Mouse (Mus musculus) ovary, postnatal 14 days (tissue): ENCODE data around the gene Ttc39a.
A peak's percentile ranks its signal among the peaks of the same experiment; 100 is the strongest.
"Not testable (repeated sequence)": the region's sequence is repeated elsewhere in the genome, so short reads cannot be mapped to it uniquely, and the experiment has no call there.

Experiments used
- DNase-seq: peaks from one replicate; pipeline ENCODE4 v3.0.0; 2022; ENCODE audit warnings: low spot score

The Ttc39a gene

DNA sequence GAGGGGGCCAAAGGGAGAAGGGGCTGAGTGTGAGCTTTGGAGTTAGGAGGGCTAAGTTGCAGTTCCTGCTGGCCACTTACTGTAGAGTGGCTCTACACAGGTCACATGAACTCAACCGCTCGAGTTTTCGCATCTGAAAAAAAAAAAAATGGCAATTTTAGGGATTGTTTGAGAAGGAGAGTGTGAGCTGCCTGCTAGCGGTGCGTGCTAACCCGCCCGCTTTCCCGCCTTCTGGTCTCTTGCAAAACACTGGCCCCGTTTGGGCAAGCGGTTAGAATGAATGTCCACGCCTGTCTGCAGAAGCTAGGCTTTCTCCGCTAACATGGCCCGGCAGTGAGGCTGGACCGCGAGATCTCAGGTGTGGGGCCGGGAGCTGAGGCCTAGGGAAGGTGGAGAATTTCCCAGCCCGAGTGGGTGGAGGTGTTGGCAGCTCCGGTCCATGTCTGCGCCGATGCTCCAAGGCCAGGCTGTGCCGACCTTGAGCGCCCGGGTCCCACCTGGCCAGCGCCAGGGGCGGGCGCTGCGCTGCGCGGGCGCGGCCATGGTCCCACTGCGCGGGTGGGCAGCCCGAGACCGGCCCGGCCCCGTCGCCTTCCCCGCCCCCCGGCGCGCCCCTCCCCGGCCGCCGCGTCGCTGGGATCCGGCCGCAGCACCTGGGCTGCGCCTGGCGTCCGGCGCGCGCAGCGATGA is at the start of gene Ttc39a:
TSS of gene Ttc39a (plus strand) at position 138 of the 690 bp plus-strand sequence.
- peak; percentile 30 for DNase-seq

- DNase-seq = no peak
These were observed 28.3 kb upstream of the Ttc39a start for GRCm38 (mm10) chr4:109378107-109378506.

GRCm38 (mm10) chr4:109382457-109382856 is 24.0 kb upstream of the Ttc39a start:
- DNase-seq = no peak

DNA sequence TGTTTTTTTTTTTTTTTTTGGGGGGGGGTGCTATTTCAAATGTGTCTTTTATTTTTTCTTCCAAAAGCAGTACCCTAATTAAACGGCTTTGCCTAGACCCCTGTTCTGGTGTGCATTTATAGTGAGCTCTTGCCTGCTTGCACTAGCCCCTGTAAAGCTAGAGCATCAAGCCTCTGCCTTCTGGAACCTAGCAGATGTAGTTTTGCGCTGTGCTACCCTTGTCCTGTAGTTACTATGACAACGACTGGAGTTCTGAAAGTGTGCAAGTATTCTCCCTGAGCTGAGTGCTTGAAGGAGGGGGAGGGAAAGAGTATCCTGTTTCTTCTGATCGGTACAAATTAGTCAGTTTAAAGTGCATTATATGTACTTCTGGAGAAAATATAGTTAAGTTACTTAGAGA is 20.8 kb upstream of the Ttc39a start:
- no peak for DNase-seq

DNA sequence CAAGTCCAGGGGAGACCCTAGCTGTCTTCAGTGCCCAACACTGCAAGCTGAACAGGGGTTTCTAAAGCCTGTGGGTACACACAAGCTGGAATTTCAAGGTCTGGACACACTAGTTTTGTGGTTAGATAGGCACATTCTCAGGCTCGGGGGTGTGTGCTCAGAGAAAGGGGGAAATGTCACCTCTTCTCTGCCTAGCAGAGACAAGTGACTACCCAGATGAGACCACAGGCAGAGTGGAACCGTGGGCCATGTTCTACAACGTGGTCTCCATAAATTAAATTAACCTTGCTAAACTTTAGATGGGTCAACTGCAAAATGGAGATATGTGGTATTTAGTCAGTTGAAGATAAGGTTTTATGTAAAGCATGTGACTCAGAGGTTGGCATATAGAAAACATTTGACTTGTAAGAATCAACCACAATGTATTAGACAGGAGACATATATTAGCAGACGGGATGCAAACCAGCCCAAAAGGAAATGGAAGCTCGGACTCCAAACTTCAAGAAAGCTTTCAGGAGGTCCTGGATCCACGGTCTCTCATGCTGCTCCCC is 13.1 kb upstream of the Ttc39a start:
- DNase-seq = no peak

GRCm38 (mm10) chr4:109393902-109394301 is 12.5 kb upstream of the Ttc39a start:
- no peak for DNase-seq

DNA sequence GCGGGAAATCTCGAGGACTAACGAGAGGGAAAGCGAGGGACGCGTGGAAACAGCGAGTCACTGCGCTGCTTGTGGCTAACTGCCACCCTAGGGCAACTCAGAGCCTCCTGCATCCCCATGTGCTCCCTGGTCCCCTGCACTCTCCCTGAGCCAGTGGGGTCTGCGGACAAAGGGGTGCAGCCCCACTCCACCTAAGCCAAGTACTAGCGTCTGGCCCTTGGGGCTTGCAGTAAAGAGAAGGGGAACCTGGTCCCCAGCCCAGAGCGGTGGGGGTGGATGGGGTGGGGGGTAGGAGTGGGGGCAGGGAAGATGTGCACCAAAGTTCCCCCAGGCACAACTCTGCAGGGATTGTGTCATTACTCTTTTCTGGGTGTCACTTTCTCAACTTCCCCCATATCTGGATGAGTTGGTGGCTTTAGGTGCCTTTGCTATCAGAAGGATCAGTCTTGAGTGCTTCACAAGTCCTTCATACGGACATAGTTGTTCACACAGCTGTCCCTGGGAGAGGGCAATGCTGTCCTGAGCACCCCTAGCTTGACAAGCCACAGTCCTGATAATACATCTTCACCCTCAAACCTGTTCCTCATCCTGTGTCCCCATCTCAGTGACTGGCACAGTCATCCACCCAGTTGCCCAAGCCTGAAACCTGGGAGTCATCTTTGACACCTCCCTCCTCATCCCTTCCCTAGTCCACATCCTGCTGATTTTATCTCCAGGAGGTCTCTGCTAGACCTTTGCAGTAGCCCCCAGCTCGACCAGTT is 11.9 kb upstream of the Ttc39a start:
- no peak for DNase-seq

- DNase-seq = no peak
These were observed 6.0 kb upstream of the Ttc39a start for GRCm38 (mm10) chr4:109400366-109400980.

DNA sequence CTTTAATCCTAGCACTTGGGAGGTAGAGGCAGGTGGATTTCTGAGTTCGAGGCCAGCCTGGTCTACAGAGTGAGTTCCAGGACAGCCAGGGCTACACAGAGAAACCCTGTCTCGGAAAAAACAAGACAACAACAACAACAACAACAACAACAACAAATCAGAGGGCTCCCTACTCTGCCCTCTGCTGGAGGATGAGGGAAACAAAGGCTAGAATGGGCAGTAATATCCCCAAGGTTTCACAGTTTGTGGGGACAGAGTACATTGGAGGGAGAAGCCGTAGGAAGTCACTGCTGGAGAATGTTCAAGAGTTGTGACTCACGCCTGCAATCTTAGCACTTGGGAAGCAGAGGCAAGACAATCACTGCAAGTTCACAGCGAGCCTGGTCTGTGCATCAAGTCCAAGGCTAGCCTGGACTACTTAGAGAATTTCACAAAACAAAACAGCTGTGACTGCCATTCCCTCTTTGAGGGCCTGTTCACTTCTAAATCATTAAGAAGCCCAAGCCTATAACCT is 5.2 kb upstream of the Ttc39a start:
- DNase-seq = no peak

- not testable (repeated sequence) for DNase-seq
These were observed 1.5 kb upstream of the Ttc39a start for GRCm38 (mm10) chr4:109404908-109405307.

GRCm38 (mm10) chr4:109405415-109405814 is 1.0 kb upstream of the Ttc39a start:
- DNase-seq = no peak

DNA sequence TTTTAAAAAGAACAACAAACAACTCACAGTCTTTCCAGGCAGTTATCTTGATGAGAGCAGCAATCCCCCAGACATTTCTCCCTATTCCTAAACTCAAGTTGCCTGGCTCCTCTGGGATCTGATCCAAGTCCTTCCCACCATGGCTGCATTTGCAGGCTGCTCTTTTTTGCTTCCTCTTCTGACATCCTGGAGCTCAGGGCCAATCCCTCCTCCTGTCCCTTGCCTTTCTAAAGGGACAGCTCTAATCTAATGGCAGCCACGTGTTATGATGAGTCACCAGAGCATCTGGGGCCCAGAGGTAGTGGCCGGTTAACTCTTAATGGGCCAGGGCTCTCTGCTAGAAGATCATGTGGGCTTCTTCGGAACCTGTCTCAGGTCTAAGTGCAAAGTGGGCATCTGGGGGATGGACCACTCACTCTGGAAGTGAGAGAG is 353 bp upstream of the Ttc39a start:
- peak; percentile 56 for DNase-seq

DNA sequence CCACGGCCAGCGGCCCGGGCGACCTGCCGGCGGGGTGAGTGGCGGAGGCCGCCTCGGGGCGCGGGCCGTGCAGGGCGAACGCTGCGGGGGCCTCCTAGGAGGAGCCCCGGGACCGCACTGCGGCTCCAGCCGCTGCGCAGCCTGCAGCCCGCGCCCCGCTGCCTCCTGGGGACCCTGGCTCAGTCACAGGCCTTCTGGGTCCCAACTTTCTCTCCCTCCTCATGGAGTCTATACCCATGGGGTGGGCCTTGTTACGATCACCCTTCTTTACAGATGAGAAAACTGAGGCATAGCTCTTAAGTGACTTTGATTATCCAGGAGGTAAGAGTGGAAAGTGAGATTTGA is 725 bp downstream of the Ttc39a start:
- DNase-seq = no peak

DNA sequence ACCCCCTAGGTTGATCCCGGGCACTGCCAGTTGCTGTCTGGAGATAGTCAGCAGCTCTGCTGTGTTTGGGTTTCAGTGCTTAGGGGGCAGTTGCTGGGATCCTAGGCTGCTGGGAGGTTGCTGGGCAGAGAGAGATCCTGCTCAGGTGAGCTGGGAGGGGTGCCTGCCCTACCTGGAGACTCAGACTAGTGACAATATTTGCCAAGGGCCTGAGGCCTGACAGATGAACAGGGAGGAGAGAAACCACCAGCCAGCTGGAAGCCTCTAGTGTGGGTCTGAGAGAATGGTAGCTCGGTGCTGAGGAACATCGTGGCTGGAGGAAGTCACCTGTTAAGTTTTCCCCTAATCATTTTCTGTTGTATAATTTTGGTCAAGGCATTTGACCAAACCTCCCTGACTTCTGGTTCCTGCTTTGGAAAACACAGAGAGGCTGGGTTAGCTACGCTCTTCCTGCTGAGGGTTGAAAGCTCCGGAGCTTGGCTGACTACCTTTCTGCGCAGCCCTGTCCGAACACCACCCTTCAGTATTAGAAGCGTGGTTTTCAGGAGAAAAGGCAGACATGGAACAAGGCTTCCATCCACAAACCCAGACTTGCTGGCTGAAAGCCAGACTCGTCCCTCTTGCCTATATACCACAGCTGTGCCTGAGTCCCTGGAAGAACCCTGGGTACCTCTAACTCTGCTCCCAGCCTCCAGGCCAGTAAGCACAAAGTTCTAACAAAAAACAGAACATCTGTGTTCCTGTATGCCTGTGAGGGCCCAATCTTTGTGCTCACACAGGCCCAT is 1.5 kb downstream of the Ttc39a start:
- no peak for DNase-seq

DNA sequence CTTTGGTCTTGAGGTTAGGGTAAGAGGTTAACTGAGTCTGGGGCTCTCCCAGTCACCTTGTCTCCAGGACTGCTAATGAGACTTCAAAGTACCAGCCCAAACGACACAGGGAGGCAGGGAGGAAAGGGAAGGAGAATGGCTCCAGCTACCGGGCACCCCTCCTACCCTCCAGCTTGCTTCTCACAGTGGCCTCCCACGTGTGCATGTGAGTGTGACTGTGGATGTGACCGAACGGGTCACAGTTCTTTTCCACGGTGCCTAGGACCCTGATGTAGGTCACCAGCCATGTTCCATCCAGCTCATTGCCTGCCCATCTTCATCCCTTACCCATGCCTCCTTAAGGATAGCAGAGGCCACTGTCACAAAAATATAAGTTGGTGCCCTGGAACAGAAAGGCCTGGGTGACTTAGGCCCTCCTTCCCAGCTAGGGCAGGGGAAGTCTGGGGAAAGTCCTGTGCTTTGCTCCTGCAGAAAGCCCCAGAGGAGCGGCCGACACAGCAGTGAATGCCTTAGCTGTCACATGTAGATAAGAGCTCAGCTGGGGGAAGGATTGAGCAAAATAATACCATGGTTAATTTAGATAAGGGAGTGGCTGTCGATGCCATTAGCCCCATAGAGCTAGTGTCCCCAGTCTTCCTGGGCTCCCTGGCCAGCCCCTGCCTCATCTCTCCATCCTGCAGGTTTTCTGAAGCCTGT is 4.4 kb downstream of the Ttc39a start:
- no peak for DNase-seq

DNA sequence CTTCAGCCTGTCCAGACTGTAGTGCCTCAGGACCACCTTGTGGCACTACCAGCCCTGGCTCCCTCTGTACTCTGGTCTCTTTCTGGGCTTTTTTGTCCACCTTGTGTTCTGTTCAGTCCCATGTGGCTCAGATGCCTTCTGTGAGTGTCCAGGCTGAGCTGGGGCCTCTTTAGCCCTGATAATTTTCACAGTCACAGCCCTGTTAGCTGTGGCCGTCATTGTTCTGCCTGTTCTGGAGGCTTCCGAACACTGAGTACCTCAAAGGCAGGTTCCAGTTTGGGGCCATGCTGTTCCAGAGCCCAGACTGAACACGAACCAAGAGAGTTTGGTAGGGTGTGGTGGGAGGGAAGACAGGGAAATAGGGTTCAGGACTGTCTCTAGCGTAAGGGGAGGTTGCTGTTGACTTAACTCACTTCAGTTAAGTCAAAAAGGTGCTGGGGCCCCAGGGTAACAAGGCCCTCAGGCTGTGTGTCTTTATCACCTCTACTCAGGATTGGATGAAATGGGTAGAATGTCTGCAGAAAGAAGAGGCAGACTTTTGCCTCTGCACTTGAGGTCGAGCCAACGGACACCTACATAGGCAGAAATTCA is 5.0 kb downstream of the Ttc39a start:
- DNase-seq = no peak

GRCm38 (mm10) chr4:109412233-109412632 is 5.8 kb downstream of the Ttc39a start:
- no peak for DNase-seq

DNA sequence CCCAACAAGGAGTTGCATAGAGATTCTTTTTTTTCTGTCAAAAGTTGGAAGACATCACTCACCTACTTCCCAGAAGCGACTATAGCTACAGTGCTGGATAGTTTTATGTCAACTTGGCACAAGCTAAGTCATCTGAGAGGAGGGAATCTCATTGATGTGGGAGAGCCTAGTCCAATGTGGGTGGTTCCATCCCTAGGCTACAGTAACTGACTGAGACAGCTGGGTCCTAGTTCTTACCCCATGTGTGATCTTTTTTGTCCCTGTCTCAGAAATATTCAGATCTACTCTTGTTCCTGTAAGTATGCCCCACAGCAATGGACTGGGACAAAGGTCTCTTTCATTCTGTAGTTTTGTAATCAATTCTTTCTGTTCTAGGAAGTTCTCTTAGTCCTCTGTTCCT is 11.6 kb downstream of the Ttc39a start:
- no peak for DNase-seq

GRCm38 (mm10) chr4:109419017-109419416 is 12.6 kb downstream of the Ttc39a start:
- no peak for DNase-seq

DNA sequence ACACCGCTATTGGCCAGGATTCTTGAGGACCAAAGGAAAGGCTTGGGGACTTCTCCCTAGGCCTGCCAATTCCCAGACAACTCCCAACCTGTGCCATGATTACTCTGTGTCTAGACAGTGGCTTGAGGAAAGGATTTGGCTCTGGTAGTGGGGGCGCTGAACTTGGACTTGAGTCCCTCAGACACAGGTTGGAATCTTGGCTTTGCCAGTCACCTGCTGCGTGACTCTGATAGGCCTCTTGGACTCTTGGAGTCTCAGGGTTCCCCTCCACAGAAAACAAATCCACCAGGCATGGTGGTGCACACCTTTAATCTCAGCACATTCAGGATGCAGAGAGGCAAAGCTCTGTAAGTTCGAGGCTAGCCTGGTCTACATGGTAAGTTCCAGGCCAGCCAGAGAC is 13.1 kb downstream of the Ttc39a start:
- no peak for DNase-seq
